Mouse (Mus musculus) gastrocnemius, postnatal 14 days (tissue): ENCODE data around the gene Cx3cr1. TPM values are rescaled to one million over a fixed set of nuclear protein-coding genes. Genes with fewer than 3 reads are reported as not detected.

ENCODE experiments used
- DNase-seq: peaks from one replicate; pipeline ENCODE4 v3.0.0; 2021; ENCODE audit warnings: mixed read lengths
- intact Hi-C: fragments of 180-260 bp; cut with DNase I; formaldehyde crosslinking; loops from one replicate; pipeline ENCODE4 v1.15.1; 2025; ENCODE audit warnings: low total_unique reads
- total RNA-seq, 2 experiments: library from RNA; stranded (reverse); gene quantifications; 2 replicates each; pipeline ENCODE4 v1.2.3; 2021

Cx3cr1 gene
- total RNA-seq, 2 experiments from 2014 or later = 0.91 to 1.9 TPM

- no peak for DNase-seq
- intact Hi-C loops = no loop called here
Observed at GRCm38 (mm10) chr9:120084406-120084805, 14.7 kb upstream of the Cx3cr1 start.

GRCm38 (mm10) chr9:120083158-120083894 is 13.6 kb upstream of the Cx3cr1 start:
- DNase-seq = no peak
- intact Hi-C loops = no loop called here

- intact Hi-C loops = no loop called here
- DNase-seq = no peak
Observed at GRCm38 (mm10) chr9:120082691-120083090, 13.0 kb upstream of the Cx3cr1 start.

- no peak for DNase-seq
- intact Hi-C loops = no loop called here
Observed at GRCm38 (mm10) chr9:120081967-120082366, 12.3 kb upstream of the Cx3cr1 start.

GRCm38 (mm10) chr9:120081247-120081646 is 11.6 kb upstream of the Cx3cr1 start:
- intact Hi-C loops = no loop called here
- no peak for DNase-seq

GRCm38 (mm10) chr9:120080546-120081108 is 10.9 kb upstream of the Cx3cr1 start:
- intact Hi-C loops = no loop called here
- DNase-seq = peak; percentile 16

GRCm38 (mm10) chr9:120079901-120080300 is 10.2 kb upstream of the Cx3cr1 start:
- intact Hi-C loops = no loop called here

GRCm38 (mm10) chr9:120078241-120078640 is 8.6 kb upstream of the Cx3cr1 start:
- intact Hi-C loops = no loop called here

More at GRCm38 (mm10) chr9:120079901-120080300, 10.2 kb upstream of the Cx3cr1 start:
- no peak for DNase-seq

GRCm38 (mm10) chr9:120074516-120074915 is 4.8 kb upstream of the Cx3cr1 start:
- intact Hi-C loops = loop anchor here (5.0 kb wide), 1 partner anchor 47 kb away; no protein-coding TSS in a partner anchor
- DNase-seq = no peak

More at GRCm38 (mm10) chr9:120078241-120078640, 8.6 kb upstream of the Cx3cr1 start:
- no peak for DNase-seq

- intact Hi-C loops = loop anchor here (2.0 to 5.0 kb wide), 2 partner anchors 46 to 110 kb away; no protein-coding TSS in a partner anchor
- DNase-seq = peak; percentile 80
Observed at GRCm38 (mm10) chr9:120073169-120073568, 3.5 kb upstream of the Cx3cr1 start.

- intact Hi-C loops = loop anchor here (5.0 kb wide), 1 partner anchor 44 kb away; no protein-coding TSS in a partner anchor
- no peak for DNase-seq
Observed at GRCm38 (mm10) chr9:120071251-120071650, 1.6 kb upstream of the Cx3cr1 start.

GRCm38 (mm10) chr9:120068047-120068446 is 1.6 kb downstream of the Cx3cr1 start:
- DNase-seq = no peak
- intact Hi-C loops = no loop called here

GRCm38 (mm10) chr9:120067609-120068008 is 2.1 kb downstream of the Cx3cr1 start:
- no peak for DNase-seq
- intact Hi-C loops = no loop called here

GRCm38 (mm10) chr9:120064317-120064716 is 5.4 kb downstream of the Cx3cr1 start:
- intact Hi-C loops = no loop called here
- no peak for DNase-seq

- intact Hi-C loops = no loop called here
- no peak for DNase-seq
Observed at GRCm38 (mm10) chr9:120058730-120059129, 10.9 kb downstream of the Cx3cr1 start.

- intact Hi-C loops = no loop called here
Observed at GRCm38 (mm10) chr9:120056201-120056600, 13.5 kb downstream of the Cx3cr1 start.

GRCm38 (mm10) chr9:120054545-120055277 is 15.0 kb downstream of the Cx3cr1 start:
- no peak for DNase-seq
- intact Hi-C loops = no loop called here

More at GRCm38 (mm10) chr9:120056201-120056600, 13.5 kb downstream of the Cx3cr1 start:
- no peak for DNase-seq

GRCm38 (mm10) chr9:120049407-120049806 is 20.3 kb downstream of the Cx3cr1 start:
- intact Hi-C loops = no loop called here

GRCm38 (mm10) chr9:120048495-120048894 is 21.2 kb downstream of the Cx3cr1 start:
- intact Hi-C loops = no loop called here
- DNase-seq = no peak

More at GRCm38 (mm10) chr9:120049407-120049806, 20.3 kb downstream of the Cx3cr1 start:
- no peak for DNase-seq

- intact Hi-C loops = no loop called here
- no peak for DNase-seq
Observed at GRCm38 (mm10) chr9:120043115-120043514, 26.6 kb downstream of the Cx3cr1 start.
